Mouse (Mus musculus): Measurements from ENCODE around the gene Slc38a2. TPM values are rescaled to one million over a fixed set of nuclear protein-coding genes. Genes with fewer than 3 reads are reported as not detected.

Gene Slc38a2
- polyA plus RNA-seq, 1 experiment from 2014 or later, result 220 TPM

- H3K9ac ChIP-seq (ENCODE audit: low read length), result no peak overlapping the region
- no peak overlapping the region for H3K27ac ChIP-seq (ENCODE audit: low read depth, low read length)
- no peak overlapping the region for H3K4me3 ChIP-seq (ENCODE audit: low read depth, low read length)
- DNase-seq (ENCODE audit: low spot score) (no peak), ATAC-seq (replicated peaks; ENCODE audit: low FRiP score) (no peak)
- no peaks in the 10 kb centered on the region for H3K36me3 ChIP-seq (ENCODE audit: control insufficient read depth, insufficient read depth, low read length)
- WGBS, result 81% methylated on average over 11 of the region's 11 CpGs
- no peaks in the 10 kb centered on the region for H3K4me1 ChIP-seq (replicated peaks; ENCODE audit: control insufficient read depth, insufficient read depth, low read length)
- no peaks in the 10 kb centered on the region for H3K9me3 ChIP-seq (ENCODE audit: control insufficient read depth, low read length)
- H3K4me2 ChIP-seq (ENCODE audit: low read depth, low read length, severe bottlenecking), result no peak overlapping the region
- H3K27me3 ChIP-seq (ENCODE audit: control insufficient read depth, insufficient read depth, low read length), result no peaks in the 10 kb centered on the region
Observed at GRCm38 (mm10) chr15:96675055-96675454, 24.5 kb downstream of the Slc38a2 start.

- H3K4me3 ChIP-seq (ENCODE audit: low read depth, low read length), result no peak overlapping the region
- no peak for ATAC-seq (replicated peaks; ENCODE audit: low FRiP score)
- no peaks in the 10 kb centered on the region for H3K27me3 ChIP-seq (ENCODE audit: control insufficient read depth, insufficient read depth, low read length)
- no peaks in the 10 kb centered on the region for H3K36me3 ChIP-seq (ENCODE audit: control insufficient read depth, insufficient read depth, low read length)
- no peaks in the 10 kb centered on the region for H3K9me3 ChIP-seq (ENCODE audit: control insufficient read depth, low read length)
- no peak overlapping the region for H3K4me2 ChIP-seq (ENCODE audit: low read depth, low read length, severe bottlenecking)
- DNase-seq (ENCODE audit: low spot score), result no peak
- H3K9ac ChIP-seq (ENCODE audit: low read length), result no peak overlapping the region
- H3K27ac ChIP-seq (ENCODE audit: low read depth, low read length), result no peak overlapping the region
- no peaks in the 10 kb centered on the region for H3K4me1 ChIP-seq (replicated peaks; ENCODE audit: control insufficient read depth, insufficient read depth, low read length)
- WGBS, result 71% methylated on average over 1 of the region's 1 CpGs
Observed at GRCm38 (mm10) chr15:96674089-96674488, 25.4 kb downstream of the Slc38a2 start.

GRCm38 (mm10) chr15:96669721-96670120 is 29.8 kb downstream of the Slc38a2 start:
- ATAC-seq (replicated peaks; ENCODE audit: low FRiP score) (no peak), DNase-seq (ENCODE audit: low spot score) (no peak)
- Histone ChIP-seq H3K27me3 (ENCODE audit: control insufficient read depth, insufficient read depth, low read length) (no peaks in the 10 kb centered on the region), H3K9ac (ENCODE audit: low read length) (no peak overlapping the region), H3K4me1 (replicated peaks; ENCODE audit: control insufficient read depth, insufficient read depth, low read length) (no peaks in the 10 kb centered on the region), H3K4me2 (ENCODE audit: low read depth, low read length, severe bottlenecking) (no peak overlapping the region), H3K9me3 (ENCODE audit: control insufficient read depth, low read length) (no peaks in the 10 kb centered on the region), H3K27ac (ENCODE audit: low read depth, low read length) (no peak overlapping the region), H3K4me3 (ENCODE audit: low read depth, low read length) (no peak overlapping the region), H3K36me3 (ENCODE audit: control insufficient read depth, insufficient read depth, low read length) (no peaks in the 10 kb centered on the region)
- WGBS, result 84% methylated on average over 6 of the region's 6 CpGs

- H3K27ac ChIP-seq (ENCODE audit: low read depth, low read length), result no peak overlapping the region
Observed at GRCm38 (mm10) chr15:96666663-96667062, 32.9 kb downstream of the Slc38a2 start.

GRCm38 (mm10) chr15:96665889-96666288 is 33.6 kb downstream of the Slc38a2 start:
- Histone ChIP-seq H3K36me3 (ENCODE audit: control insufficient read depth, insufficient read depth, low read length) (no peaks in the 10 kb centered on the region), H3K27ac (ENCODE audit: low read depth, low read length) (no peak overlapping the region), H3K4me3 (ENCODE audit: low read depth, low read length) (no peak overlapping the region), H3K4me2 (ENCODE audit: low read depth, low read length, severe bottlenecking) (no peak overlapping the region), H3K9me3 (ENCODE audit: control insufficient read depth, low read length) (no peaks in the 10 kb centered on the region), H3K9ac (ENCODE audit: low read length) (no peak overlapping the region), H3K27me3 (ENCODE audit: control insufficient read depth, insufficient read depth, low read length) (no peaks in the 10 kb centered on the region), H3K4me1 (replicated peaks; ENCODE audit: control insufficient read depth, insufficient read depth, low read length) (no peaks in the 10 kb centered on the region)
- ATAC-seq (replicated peaks; ENCODE audit: low FRiP score) (peak; percentile 84), DNase-seq (ENCODE audit: low spot score) (peak; percentile 71)
- WGBS, result 14% methylated on average over 3 of the region's 3 CpGs

More at GRCm38 (mm10) chr15:96666663-96667062, 32.9 kb downstream of the Slc38a2 start:
- Histone ChIP-seq H3K4me3 (ENCODE audit: low read depth, low read length) (no peak overlapping the region), H3K36me3 (ENCODE audit: control insufficient read depth, insufficient read depth, low read length) (no peaks in the 10 kb centered on the region), H3K4me2 (ENCODE audit: low read depth, low read length, severe bottlenecking) (peak overlapping the region; percentile 28; the same call in 1 of the 2 replicates), H3K9me3 (ENCODE audit: control insufficient read depth, low read length) (no peaks in the 10 kb centered on the region), H3K9ac (ENCODE audit: low read length) (no peak overlapping the region), H3K4me1 (replicated peaks; ENCODE audit: control insufficient read depth, insufficient read depth, low read length) (no peaks in the 10 kb centered on the region), H3K27me3 (ENCODE audit: control insufficient read depth, insufficient read depth, low read length) (no peaks in the 10 kb centered on the region)
- ATAC-seq (replicated peaks; ENCODE audit: low FRiP score) (no peak; the same call in 1 of the 2 replicates), DNase-seq (ENCODE audit: low spot score) (peak; percentile 72)
- 8% methylated on average over 7 of the region's 7 CpGs for WGBS

GRCm38 (mm10) chr15:96660590-96661141 is 38.9 kb downstream of the Slc38a2 start:
- Histone ChIP-seq H3K27ac (ENCODE audit: low read depth, low read length) (no peak overlapping the region), H3K9ac (ENCODE audit: low read length) (no peak overlapping the region), H3K4me1 (replicated peaks; ENCODE audit: control insufficient read depth, insufficient read depth, low read length) (no peaks in the 10 kb centered on the region), H3K36me3 (ENCODE audit: control insufficient read depth, insufficient read depth, low read length) (no peaks in the 10 kb centered on the region), H3K9me3 (ENCODE audit: control insufficient read depth, low read length) (no peaks in the 10 kb centered on the region), H3K4me3 (ENCODE audit: low read depth, low read length) (no peak overlapping the region), H3K4me2 (ENCODE audit: low read depth, low read length, severe bottlenecking) (no peak overlapping the region), H3K27me3 (ENCODE audit: control insufficient read depth, insufficient read depth, low read length) (no peaks in the 10 kb centered on the region)
- ATAC-seq (replicated peaks; ENCODE audit: low FRiP score) (no peak), DNase-seq (ENCODE audit: low spot score) (no peak)
- 65% methylated on average over 13 of the region's 13 CpGs for WGBS

- Histone ChIP-seq H3K27me3 (ENCODE audit: control insufficient read depth, insufficient read depth, low read length) (no peaks in the 10 kb centered on the region), H3K4me3 (ENCODE audit: low read depth, low read length) (no peak overlapping the region), H3K4me1 (replicated peaks; ENCODE audit: control insufficient read depth, insufficient read depth, low read length) (no peaks in the 10 kb centered on the region), H3K4me2 (ENCODE audit: low read depth, low read length, severe bottlenecking) (no peak overlapping the region), H3K27ac (ENCODE audit: low read depth, low read length) (no peak overlapping the region), H3K9ac (ENCODE audit: low read length) (no peak overlapping the region), H3K36me3 (ENCODE audit: control insufficient read depth, insufficient read depth, low read length) (no peaks in the 10 kb centered on the region), H3K9me3 (ENCODE audit: control insufficient read depth, low read length) (no peaks in the 10 kb centered on the region)
- no peak for ATAC-seq (replicated peaks; ENCODE audit: low FRiP score)
- 74% methylated on average over 14 of the region's 14 CpGs for WGBS
- no peak for DNase-seq (ENCODE audit: low spot score)
Observed at GRCm38 (mm10) chr15:96658275-96658602, 41.3 kb downstream of the Slc38a2 start.

- ATAC-seq (replicated peaks; ENCODE audit: low FRiP score), result no peak
- WGBS, result 71% methylated on average over 17 of the region's 17 CpGs
Observed at GRCm38 (mm10) chr15:96657576-96658274, 41.8 kb downstream of the Slc38a2 start.

GRCm38 (mm10) chr15:96655514-96655913 is 44.0 kb downstream of the Slc38a2 start:
- H3K9ac ChIP-seq (ENCODE audit: low read length), result no peak overlapping the region
- no peaks in the 10 kb centered on the region for H3K27me3 ChIP-seq (ENCODE audit: control insufficient read depth, insufficient read depth, low read length)
- WGBS, result 93% methylated on average over 14 of the region's 14 CpGs
- H3K36me3 ChIP-seq (ENCODE audit: control insufficient read depth, insufficient read depth, low read length), result no peaks in the 10 kb centered on the region
- H3K27ac ChIP-seq (ENCODE audit: low read depth, low read length), result no peak overlapping the region
- no peaks in the 10 kb centered on the region for H3K9me3 ChIP-seq (ENCODE audit: control insufficient read depth, low read length)
- H3K4me1 ChIP-seq (replicated peaks; ENCODE audit: control insufficient read depth, insufficient read depth, low read length), result no peaks in the 10 kb centered on the region
- H3K4me2 ChIP-seq (ENCODE audit: low read depth, low read length, severe bottlenecking), result no peak overlapping the region
- H3K4me3 ChIP-seq (ENCODE audit: low read depth, low read length), result no peak overlapping the region
- DNase-seq (ENCODE audit: low spot score), result no peak
- ATAC-seq (replicated peaks; ENCODE audit: low FRiP score), result no peak

More at GRCm38 (mm10) chr15:96657576-96658274, 41.8 kb downstream of the Slc38a2 start:
- Histone ChIP-seq H3K4me1 (replicated peaks; ENCODE audit: control insufficient read depth, insufficient read depth, low read length) (no peaks in the 10 kb centered on the region), H3K9ac (ENCODE audit: low read length) (no peak overlapping the region), H3K4me3 (ENCODE audit: low read depth, low read length) (no peak overlapping the region), H3K27me3 (ENCODE audit: control insufficient read depth, insufficient read depth, low read length) (no peaks in the 10 kb centered on the region), H3K4me2 (ENCODE audit: low read depth, low read length, severe bottlenecking) (no peak overlapping the region), H3K9me3 (ENCODE audit: control insufficient read depth, low read length) (no peaks in the 10 kb centered on the region), H3K27ac (ENCODE audit: low read depth, low read length) (no peak overlapping the region), H3K36me3 (ENCODE audit: control insufficient read depth, insufficient read depth, low read length) (no peaks in the 10 kb centered on the region)
- no peak for DNase-seq (ENCODE audit: low spot score)

All from forebrain, embryonic 11.5 days (tissue).